Mouse (Mus musculus): ENCODE results near the gene Tmem59l.

DNA sequence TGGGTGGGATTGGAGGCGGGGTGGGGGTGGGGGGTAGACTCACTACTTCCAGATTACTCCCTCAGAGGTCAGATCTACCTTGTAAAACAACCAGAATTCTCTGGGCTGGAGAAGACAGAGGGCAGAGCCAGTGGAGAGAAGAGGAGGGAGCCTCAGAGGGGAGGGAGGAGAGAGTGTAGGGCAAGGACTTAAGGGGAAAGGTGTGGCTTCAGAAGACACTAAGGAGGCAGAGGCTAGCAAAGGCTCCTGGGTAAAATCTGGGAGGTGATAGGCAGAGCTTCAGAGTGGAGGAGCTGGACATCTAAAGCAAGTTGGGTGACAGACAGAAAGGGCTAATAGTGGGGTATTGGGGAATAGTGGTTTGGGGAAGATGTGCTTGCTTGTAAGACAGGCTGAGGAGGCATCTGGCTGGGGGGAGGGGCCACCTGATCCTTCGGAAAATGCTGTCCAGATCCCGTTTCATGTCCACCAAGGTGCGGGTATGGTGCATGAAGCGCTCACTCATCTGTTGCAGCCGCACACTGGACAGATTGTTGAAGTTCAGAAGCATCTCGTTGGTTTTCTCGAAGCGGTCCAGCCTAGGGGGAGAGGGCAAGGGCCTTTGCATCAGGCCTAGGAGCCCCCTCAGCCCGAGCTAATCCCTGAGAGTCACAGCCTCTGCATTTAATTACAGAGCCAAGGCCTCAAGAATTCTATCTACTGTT, 30.9 kb upstream of the Tmem59l start:
- TF ChIP-seq CTCF (IDR thresholded peaks at IDR 0.05; ENCODE audit: control insufficient read depth, insufficient read depth, insufficient replicate concordance, low read depth, low read length) (no peak), POLR2A (IDR thresholded peaks at IDR 0.05; ENCODE audit: control insufficient read depth, low read depth, low read length) (no peak)

Data from testis, adult 2 months (tissue).